Mouse (Mus musculus): ENCODE measurements around the gene Mthfd2.

Gene Mthfd2

GRCm38 (mm10) chr6:83341387-83341786 lies 15.7 kb upstream of the Mthfd2 start:
- DNase-seq (ENCODE audit: low spot score in 2 of 2) = no peak

- DNase-seq (ENCODE audit: low spot score in 2 of 2) = no peak
Observed at GRCm38 (mm10) chr6:83327591-83328190, 2.0 kb upstream of the Mthfd2 start.

DNA sequence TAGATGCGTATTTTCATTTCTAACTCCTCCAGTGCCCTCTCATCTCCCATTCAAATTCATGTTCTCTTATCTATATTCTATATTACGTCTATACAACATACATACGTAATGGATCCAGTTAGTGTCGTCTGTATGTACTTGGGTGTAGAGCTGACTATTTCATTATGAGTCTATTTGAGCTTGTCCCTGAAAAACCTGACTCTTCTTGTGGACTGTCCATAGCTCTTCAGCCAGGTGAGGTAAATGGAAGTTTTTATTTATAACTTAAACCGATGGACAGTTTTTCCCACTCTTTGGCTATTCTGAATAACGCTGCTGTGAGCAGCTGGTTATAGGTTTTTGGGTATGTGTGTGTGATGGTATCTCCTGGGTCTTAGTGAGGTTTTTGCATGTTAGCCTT lies 1.1 kb upstream of the Mthfd2 start:
- no peak for DNase-seq (ENCODE audit: low spot score in 2 of 2)

DNA sequence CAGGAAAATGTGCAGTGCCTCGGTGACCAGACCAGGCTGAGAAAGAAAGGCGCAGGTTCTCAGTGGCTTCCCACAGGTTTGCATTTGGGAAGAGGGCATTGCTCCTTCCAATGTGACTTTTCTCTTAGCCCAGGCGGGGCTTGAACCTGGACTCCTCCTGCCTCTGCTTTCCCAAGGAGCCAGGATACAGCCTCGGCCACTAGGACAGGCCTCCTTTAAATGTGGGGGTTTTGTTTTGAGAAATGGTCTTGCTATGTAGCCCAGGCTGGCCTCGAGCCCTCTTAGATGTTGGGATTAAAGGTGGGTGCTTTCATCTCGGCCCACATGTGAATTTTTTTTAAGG lies 657 bp upstream of the Mthfd2 start:
- DNase-seq (ENCODE audit: low spot score in 2 of 2) = no peak

DNA sequence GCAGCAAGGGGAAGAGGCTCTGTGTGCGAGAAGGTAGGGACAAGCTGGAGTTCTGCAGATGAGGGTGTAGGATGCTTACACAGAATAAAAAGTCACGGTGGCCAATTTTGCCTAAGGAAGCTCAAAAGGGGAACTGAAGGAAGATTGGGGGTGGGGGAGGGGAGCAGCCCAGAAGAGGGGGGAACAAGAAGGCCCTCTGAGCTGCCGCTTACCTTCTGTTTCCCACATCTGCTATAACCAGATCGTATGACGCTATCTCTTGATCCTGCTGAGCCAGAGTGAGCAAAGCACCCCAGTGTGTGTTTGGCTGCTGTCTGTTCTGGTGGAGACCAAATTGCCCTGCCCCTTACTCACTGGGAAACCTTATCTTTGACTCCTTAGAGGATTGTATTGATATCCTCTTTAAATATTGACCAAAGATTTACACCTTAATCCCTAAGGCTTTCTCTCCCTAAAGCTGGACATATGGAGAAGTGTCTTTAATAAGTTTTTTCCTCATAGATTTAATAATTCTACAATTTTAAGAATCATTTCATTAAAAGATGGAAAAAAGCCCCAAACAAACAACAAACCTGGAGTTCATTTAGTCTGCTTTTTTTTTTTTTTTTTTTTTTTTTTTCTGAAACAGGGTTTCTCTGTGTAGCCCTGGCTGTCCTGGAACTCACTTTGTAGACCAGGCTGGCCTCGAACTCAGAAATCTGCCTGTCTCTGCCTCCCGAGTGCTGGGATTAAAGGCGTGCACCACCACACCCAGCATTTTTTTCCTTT lies 1.9 kb downstream of the Mthfd2 start:
- no peak for DNase-seq (ENCODE audit: low spot score in 2 of 2)

DNA sequence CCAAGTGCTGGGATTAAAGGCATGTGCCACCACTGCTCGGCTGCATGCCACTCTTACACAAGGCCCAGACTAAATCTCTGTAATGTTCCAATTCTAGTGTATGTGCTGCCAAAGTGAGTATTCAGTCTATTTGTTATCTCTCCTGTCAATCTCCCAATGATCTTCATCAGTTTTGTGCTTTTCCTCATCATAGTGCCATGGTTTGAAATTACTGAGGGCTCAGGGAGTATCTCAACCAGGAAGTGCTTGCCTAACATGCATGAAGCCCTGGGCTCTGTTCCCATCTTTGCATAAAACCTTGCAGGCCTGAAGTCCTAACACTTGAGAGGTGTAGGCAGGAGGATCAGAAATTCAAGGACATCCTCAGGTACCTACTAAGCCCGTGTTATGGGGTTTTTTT lies 2.9 kb downstream of the Mthfd2 start:
- DNase-seq (ENCODE audit: low spot score in 2 of 2) = no peak

DNA sequence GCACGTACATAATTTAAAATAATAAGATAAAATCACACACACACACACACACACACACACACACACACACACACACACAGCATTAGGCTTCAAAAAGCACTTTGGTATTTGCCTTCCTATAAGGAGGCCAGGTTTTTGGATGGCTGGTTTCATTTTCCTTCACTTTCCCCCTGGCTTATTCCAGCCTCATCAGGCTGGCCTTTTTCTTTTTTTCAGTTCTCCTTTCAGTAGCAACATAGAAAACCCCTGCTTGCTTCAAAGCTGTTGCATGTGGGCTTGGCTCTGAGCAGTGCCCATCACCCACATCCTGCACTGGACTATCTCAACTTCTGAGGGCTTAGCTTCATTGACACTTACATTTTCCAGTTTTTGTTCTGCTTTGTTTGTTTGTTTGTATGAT lies 3.8 kb downstream of the Mthfd2 start:
- no peak for DNase-seq (ENCODE audit: low spot score in 2 of 2)

- peak; percentile 86 to 95 for DNase-seq (ENCODE audit: low spot score in 2 of 2)
Observed at GRCm38 (mm10) chr6:83317108-83317741, 8.5 kb downstream of the Mthfd2 start.

GRCm38 (mm10) chr6:83316022-83316421 lies 9.7 kb downstream of the Mthfd2 start:
- no peak for DNase-seq (ENCODE audit: low spot score in 2 of 2)

- no peak for DNase-seq (ENCODE audit: low spot score in 2 of 2)
Observed at GRCm38 (mm10) chr6:83315293-83315692, 10.4 kb downstream of the Mthfd2 start.

DNA sequence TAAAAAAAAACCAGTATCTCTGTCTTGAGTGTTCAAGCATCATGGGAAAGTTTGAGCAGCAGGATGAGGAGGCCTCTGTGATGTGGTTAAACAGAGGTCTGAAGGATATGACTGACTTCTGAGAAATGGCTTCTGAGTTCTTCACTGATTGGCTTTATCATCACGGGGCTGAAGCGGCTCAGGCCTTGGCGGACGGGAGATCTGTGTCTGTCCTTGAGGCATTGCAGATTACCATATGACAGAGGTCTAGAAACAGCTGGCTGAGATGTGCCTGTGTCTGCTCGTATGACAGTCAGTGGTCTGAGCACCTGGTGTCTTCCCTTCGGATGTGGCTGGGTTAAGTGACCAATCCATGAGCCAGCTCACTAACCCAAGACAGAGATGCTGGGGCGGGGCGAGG lies 13.2 kb downstream of the Mthfd2 start:
- no peak for DNase-seq (ENCODE audit: low spot score in 2 of 2)

DNA sequence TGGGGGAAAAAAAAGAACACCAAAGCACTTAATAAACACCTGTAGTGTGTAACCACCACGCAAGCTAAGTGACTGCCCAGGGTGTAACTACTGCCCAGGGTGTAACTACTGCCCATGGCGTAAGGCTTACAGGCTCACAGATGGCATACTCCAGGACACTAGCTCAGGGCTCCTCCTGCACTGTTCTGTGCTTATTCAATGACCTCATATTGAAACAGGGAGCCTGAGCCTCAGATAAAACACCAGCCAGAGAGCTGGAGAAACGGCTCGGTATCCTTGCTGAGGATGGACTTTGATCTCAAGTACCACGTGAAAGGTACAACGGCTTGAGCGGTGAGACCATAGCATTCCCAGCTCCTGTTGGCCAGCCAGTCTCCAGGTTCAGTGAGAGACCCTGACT lies 13.7 kb downstream of the Mthfd2 start:
- no peak for DNase-seq (ENCODE audit: low spot score in 2 of 2)

GRCm38 (mm10) chr6:83311206-83311605 lies 14.5 kb downstream of the Mthfd2 start:
- no peak for DNase-seq (ENCODE audit: low spot score in 2 of 2)

- no peak for DNase-seq (ENCODE audit: low spot score in 2 of 2)
Observed at GRCm38 (mm10) chr6:83309017-83309416, 16.7 kb downstream of the Mthfd2 start.

DNA sequence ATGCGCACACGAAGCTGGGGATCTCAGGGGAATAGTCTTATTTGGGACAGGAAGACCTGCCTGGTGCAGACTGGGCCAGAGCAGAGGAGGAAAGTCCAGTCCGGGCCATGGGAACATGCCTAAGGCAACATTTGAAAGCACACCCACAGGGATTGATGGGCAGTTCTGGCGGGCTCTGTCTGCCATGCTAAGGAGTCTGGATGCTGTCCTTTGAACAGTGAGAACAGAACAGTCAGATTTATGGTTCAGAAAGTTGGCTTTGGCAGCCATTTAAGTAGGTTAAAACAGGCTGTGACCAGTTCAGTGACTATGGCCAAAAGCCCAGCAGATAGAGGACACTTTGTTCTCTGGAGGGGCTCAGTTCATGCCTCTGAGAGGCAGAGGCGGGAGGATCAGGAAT lies 23.4 kb downstream of the Mthfd2 start:
- DNase-seq (ENCODE audit: low spot score in 2 of 2) = peak in 1 of 2 experiments; percentile 36

DNA sequence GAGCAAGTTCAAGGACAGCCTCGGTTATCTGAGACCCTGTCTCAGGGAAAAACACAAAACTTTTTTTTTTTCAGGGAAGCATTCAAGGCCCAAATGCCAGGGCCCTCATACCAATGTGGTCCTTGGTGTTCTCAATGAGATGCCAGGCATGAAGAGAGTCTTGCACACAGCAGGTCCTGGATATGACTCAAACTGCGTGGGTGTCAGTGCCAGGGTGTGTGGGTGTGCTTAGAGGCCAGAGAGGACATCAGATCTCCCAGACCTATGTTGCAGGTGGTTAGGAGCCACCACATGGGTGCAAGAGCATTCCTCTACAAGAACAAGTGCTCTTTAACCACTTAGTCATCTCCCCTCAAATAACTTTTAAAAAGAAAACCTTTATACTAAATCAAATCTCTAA lies 24.4 kb downstream of the Mthfd2 start:
- DNase-seq (ENCODE audit: low spot score in 2 of 2) = no peak

DNA sequence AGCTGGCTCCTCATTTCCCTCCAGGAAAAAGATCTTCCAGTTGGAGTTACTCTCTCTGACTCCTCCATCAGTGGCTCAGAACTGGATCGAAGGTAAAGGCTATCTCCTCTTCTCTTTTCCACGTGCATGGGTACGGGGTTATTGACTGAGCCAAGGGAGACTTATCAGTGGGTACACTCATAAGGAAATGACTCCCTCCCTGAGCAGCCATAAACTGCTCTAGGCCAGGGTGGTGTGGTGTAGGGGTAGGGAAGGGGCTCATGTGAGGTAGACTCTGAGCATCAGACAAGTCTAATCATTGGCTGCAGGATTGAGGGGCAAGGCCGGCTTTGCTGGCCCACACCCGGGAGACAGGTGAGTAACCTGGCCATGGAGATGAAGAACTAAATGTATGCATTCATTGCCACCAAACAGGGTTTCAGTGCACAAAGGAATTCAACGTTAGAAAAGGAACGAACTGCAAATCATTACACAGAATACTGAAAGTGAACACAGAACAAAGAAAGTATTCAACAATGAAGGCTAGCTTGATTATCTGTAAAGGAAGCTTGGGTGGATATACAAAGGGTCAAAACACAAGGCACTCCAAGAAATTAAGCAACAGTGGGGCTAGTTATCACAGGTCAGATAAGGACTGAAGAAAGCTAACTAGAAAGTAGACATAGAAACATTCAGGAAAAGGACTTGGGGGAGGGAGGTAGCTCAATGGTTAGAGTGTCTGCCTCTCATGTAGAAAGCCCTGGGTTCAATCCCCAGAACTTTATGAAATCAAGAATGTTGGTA lies 25.1 kb downstream of the Mthfd2 start:
- no peak for DNase-seq (ENCODE audit: low spot score in 2 of 2)

DNA sequence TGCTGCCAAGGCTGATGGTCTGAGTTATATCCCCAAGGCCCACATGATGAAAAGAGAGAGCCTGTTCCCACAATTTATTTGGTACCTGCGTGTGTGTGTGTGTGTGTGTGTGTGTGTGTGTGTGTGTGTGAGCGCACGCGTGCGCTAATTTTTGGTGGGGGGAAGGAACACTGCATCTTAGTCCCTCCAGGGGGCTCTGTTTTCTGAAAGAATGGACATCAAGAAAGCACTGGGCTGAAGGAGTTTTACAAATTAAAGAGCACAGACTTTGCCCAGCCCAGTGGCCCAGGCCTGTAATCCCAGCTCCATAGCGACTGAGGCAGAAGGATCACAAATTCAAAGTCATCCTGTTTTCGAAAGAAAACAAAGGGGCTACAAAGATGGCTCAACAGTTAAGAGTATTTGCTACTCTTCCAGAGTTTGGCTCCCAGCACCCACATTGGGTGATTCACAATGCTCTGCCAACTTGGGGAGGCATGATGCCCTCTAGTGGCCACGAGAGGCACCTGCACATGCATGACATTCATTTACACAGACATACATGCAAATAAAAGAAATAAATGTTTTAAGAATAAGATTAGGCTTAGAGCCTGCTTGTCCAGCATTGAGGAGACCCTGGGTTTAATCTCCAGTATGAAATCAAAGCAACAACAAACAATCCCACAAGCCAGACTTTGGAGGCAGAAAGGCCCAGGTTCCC lies 45.3 kb downstream of the Mthfd2 start:
- no peak for DNase-seq (ENCODE audit: low spot score in 2 of 2)

DNA sequence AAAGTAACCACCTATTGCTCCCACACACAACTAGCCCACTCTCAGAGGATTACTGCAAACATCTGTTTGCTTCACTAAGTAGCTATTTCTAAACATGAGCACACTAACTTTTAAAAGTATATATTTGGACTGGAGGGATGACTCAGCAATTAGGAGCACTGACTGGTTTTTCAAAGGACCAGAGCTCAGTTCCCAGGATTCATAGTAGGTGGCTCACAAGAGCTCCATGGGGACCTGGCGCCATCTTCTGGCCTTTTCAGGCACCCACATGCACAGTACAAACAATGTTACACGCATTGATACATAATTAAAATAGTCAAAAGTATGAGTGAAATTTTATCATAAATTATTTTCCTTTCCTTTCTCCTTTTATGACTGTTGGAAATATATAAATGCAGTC lies 46.8 kb downstream of the Mthfd2 start:
- DNase-seq (ENCODE audit: low spot score in 2 of 2) = no peak

DNA sequence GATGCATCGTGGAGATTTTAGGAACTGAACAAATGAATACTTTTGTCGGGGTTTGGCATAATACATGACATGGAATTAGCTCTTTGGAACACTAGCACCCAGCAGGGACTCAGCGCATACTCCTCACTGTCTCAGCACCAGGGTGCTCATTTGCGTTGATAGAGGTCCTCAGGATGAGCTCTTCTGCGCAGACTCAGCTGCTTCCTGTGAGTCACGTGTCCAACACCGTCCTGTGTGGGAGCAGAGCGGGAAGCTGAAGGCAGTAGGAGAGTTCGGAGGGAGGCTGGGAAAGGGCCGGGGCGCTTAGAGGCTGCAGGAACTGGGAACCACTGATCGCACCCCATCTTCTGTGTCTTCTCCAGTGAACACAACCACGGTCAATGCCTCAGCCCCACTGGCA lies 48.6 kb downstream of the Mthfd2 start:
- no peak for DNase-seq (ENCODE audit: low spot score in 2 of 2)

- peak; percentile 21 to 38 for DNase-seq (ENCODE audit: low spot score in 2 of 2)
Observed at GRCm38 (mm10) chr6:83273733-83274132, 52.0 kb downstream of the Mthfd2 start.
